Mouse (Mus musculus) hindbrain, embryonic 13.5 days (tissue): ENCODE measurements around the gene Nin. TPM values are rescaled to one million over a fixed set of nuclear protein-coding genes. Genes with fewer than 3 reads are reported as not detected.

Source experiments
- ATAC-seq: fragments of 200-750 bp; cut with Nextera tagmentation; 2 replicates; pipeline ENCODE4 v1.8.0; 2017; ENCODE audit warnings: moderate TSS enrichment; ENCODE audit not compliant: low FRiP score
- H3K27ac ChIP-seq: fragments of 300-500 bp; sonication (generic); 2 replicates; pipeline ENCODE4 v1.5.1; 2015; ENCODE audit warnings: inconsistent platforms, mild to moderate bottlenecking, moderate library complexity
- H3K27me3 ChIP-seq: fragments of 300-500 bp; sonication (generic); 2 replicates; pipeline ENCODE4 v1.6.1; 2015; ENCODE audit warnings: mild to moderate bottlenecking, inconsistent platforms
- H3K36me3 ChIP-seq: fragments of 300-500 bp; sonication (generic); 2 replicates; pipeline ENCODE4 v1.6.1; 2015; ENCODE audit warnings: mild to moderate bottlenecking, inconsistent platforms
- H3K4me1 ChIP-seq: fragments of 300-500 bp; sonication (generic); replicated peaks from 2 replicates; pipeline ENCODE4 v1.6.1; 2015; ENCODE audit warnings: inconsistent platforms
- H3K4me2 ChIP-seq: fragments of 300-500 bp; sonication (generic); 2 replicates; pipeline ENCODE4 v1.6.1; 2015; ENCODE audit warnings: inconsistent platforms, mild to moderate bottlenecking, moderate library complexity
- H3K4me3 ChIP-seq: fragments of 300-500 bp; sonication (generic); 2 replicates; pipeline ENCODE4 v1.5.1; 2015; ENCODE audit warnings: mild to moderate bottlenecking, inconsistent platforms
- H3K9ac ChIP-seq: fragments of 300-500 bp; sonication (generic); 2 replicates; pipeline ENCODE4 v1.6.1; 2015; ENCODE audit warnings: mild to moderate bottlenecking, inconsistent platforms
- H3K9me3 ChIP-seq: fragments of 300-500 bp; sonication (generic); 2 replicates; pipeline ENCODE4 v1.6.1; 2016; ENCODE audit warnings: inconsistent platforms
- WGBS: fragments of 180-500 bp; shearing (Covaris S2); methylation state at CpG from one replicate; pipeline ENCODE4 v1.1.7; 2015; 5-methylcytosine and 5-hydroxymethylcytosine counted together
- polyA plus RNA-seq: library from polyadenylated mRNA; unstranded; fragments of >200 nt; fragmentation: Nextera tagmentation; extraction: Ambion mirVana; gene quantifications from 2 replicates; pipeline ENCODE4 v1.2.1, GENCODE M21; 2015

Gene Nin
- polyA plus RNA-seq, 1 experiment from 2014 or later = 13.3 TPM

DNA sequence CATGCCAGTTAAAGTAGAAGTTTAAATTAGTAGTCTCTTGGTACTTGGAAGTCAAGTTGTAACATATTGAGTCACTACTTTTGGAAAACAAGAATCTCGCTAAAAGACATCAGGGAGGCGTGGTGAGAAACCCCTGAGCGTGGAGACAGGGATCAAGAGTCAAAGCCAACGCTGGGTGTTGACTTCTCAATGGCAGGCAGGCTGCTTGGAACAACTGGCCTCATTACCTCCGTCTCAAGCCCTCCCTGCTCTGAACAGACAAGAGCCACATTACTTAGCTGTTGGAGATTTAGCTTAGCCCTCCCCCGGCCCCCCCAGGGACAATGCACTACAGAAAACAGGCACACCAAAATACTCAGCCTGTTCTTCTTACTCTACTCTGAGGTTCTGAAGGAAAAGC is 72.5 kb downstream of the Nin start:
- Histone ChIP-seq H3K4me2 (no peak overlapping the region), H3K4me1 (no peaks in the 10 kb centered on the region), H3K4me3 (no peak overlapping the region), H3K36me3 (peaks cover 79% of the 10 kb centered on the region), H3K9ac (no peak overlapping the region), H3K9me3 (no peaks in the 10 kb centered on the region), H3K27ac (no peak overlapping the region), H3K27me3 (no peaks in the 10 kb centered on the region)
- ATAC-seq = no peak
- 81% methylated on average over 6 of the region's 6 CpGs for WGBS

DNA sequence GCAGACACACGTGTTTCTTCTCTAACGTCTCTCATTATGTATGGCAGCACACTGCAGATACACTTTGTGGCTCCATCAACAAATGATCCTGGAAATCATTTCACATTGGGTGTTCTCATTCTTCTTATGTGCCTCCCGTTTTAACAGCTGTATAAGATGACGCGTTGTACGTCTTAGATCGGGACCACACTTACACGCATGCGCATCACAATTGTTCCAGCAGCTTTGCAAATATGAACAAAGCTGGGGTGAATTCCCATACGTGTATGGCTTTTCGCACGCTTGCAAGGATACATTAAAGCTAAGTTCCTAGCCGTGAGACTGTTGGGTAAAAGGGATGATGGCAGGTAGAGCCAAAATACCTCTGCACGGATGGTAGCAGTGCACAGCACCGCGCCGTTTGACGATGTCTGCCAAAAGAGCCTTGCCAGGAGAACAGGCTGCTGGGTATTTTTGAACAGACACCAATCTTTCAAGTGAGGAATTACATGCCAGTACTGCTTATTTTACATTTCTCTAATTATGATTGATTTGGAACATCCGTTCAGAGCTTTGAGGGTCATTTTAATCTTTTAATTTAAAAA is 76.7 kb downstream of the Nin start:
- H3K27ac ChIP-seq = no peak overlapping the region
- no peaks in the 10 kb centered on the region for H3K4me1 ChIP-seq
- peaks cover 68% of the 10 kb centered on the region for H3K36me3 ChIP-seq
- no peak overlapping the region for H3K4me2 ChIP-seq
- no peaks in the 10 kb centered on the region for H3K27me3 ChIP-seq
- H3K4me3 ChIP-seq = no peak overlapping the region
- 92% methylated on average over 19 of the region's 19 CpGs for WGBS
- no peak for ATAC-seq
- H3K9me3 ChIP-seq = no peaks in the 10 kb centered on the region
- H3K9ac ChIP-seq = no peak overlapping the region

DNA sequence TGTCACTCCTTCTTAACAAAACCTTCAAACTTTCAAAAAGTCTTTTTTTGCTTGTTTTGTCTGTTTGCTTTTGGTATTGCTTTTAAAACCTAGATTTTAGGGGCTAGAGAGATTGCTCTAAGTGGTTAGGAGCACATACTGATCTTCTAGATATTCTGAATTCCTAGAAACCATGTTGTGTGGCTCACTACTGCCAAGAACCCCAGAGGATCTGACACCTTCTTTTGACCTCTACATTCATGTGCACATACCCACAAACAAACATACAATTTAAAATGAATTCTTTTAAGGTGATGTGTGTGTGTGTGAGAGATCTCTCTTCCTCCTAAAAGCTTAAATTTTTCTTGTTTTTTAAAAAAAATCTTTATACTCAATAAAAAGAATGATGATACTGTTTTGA is 87.3 kb downstream of the Nin start:
- no peak overlapping the region for H3K4me3 ChIP-seq
- H3K27ac ChIP-seq = no peak overlapping the region
- peaks cover 76% of the 10 kb centered on the region for H3K36me3 ChIP-seq
- H3K27me3 ChIP-seq = no peaks in the 10 kb centered on the region
- H3K9ac ChIP-seq = no peak overlapping the region
- no peak for ATAC-seq
- H3K4me1 ChIP-seq = no peaks in the 10 kb centered on the region
- H3K9me3 ChIP-seq = no peaks in the 10 kb centered on the region
- no peak overlapping the region for H3K4me2 ChIP-seq

DNA sequence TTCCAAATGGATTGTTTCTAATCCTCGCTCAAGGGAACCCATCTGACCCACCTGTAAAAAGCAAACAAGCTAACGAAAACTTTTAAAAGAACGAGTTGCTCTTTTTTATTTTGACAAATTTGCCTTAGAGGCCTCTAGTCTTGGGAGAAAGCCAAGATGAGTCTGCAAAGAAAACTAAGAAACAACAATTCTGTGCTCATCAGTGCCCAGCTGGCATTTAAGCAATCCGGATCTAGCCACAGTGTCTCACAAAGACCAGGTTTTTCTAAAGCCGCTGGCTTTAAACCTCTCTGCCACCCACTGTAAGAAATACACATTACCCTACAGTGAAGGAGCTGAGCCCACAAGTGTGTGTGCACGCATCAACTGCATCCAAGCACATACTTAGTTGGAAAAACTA is 88.1 kb downstream of the Nin start:
- Histone ChIP-seq H3K4me3 (no peak overlapping the region), H3K27me3 (no peaks in the 10 kb centered on the region), H3K4me2 (no peak overlapping the region), H3K4me1 (no peaks in the 10 kb centered on the region), H3K36me3 (peaks cover 77% of the 10 kb centered on the region), H3K9me3 (no peaks in the 10 kb centered on the region), H3K9ac (no peak overlapping the region), H3K27ac (no peak overlapping the region)
- 90% methylated on average over 6 of the region's 6 CpGs for WGBS
- ATAC-seq = no peak

DNA sequence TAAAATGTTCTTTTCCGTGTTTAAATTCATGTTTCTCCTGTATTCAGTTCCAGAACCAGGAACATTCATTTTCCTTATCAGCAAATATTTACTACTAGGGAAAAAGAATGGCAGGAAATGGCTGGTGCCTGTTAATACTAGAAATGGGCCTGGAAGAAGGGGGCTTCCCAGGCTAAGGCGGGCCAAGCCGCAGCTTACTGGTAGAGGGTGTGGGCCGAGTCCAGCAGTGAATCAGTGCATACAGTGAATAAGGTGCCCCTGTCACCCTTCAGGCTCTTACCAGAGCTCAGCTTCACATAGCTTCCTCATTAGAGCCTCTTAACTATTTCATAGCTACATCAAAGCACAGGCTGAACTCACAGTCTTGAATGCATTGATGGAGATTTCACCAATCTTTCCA is 89.9 kb downstream of the Nin start:
- ATAC-seq = no peak
- no peak overlapping the region for H3K27ac ChIP-seq
- H3K4me1 ChIP-seq = no peaks in the 10 kb centered on the region
- no peak overlapping the region for H3K4me3 ChIP-seq
- peaks cover 84% of the 10 kb centered on the region for H3K36me3 ChIP-seq
- WGBS = 92% methylated on average over 4 of the region's 4 CpGs
- H3K9me3 ChIP-seq = no peaks in the 10 kb centered on the region
- H3K9ac ChIP-seq = no peak overlapping the region
- H3K27me3 ChIP-seq = no peaks in the 10 kb centered on the region
- H3K4me2 ChIP-seq = no peak overlapping the region

DNA sequence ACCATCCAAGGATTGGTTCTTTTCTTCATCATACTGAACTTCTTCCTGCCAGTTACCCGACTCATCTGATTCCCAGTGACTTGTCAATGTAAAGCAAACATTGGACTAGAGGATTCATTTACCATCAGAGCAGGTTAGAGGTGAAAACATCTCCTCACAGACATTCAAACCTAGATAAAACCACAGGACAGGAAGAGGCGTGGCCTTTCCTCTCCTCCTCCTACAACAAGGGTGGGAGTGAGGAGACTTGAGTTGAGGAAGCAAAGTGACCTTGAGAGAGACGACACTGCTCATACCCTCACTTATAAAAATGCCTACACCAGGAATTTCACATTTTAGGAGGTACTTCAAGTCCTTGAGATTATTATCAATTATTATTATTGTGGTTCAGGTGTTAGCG is 95.4 kb downstream of the Nin start:
- Histone ChIP-seq H3K9me3 (no peaks in the 10 kb centered on the region), H3K9ac (no peak overlapping the region), H3K4me1 (no peaks in the 10 kb centered on the region), H3K4me3 (no peak overlapping the region), H3K36me3 (peaks cover 76% of the 10 kb centered on the region), H3K27me3 (no peaks in the 10 kb centered on the region), H3K27ac (no peak overlapping the region), H3K4me2 (no peak overlapping the region)
- WGBS = 82% methylated on average over 4 of the region's 4 CpGs
- ATAC-seq = no peak

DNA sequence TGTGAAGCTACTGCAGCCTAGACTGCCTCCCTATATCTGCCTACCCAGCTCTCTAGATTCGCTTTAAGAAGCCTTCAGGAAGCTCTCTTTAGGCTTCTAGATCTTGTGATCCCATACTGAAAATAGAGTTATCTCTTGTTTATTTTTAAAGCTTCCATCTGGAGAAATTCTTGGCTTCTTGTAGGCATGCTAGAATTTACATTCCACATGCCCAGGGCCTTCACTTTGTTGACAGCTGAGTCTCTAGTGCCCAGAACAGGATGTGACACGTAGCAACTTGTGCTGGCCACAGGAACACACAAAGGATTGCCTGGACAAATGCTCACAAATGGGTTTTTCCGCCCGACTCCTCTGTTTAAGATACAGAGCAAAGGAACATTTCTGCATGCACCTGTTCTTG is 97.6 kb downstream of the Nin start:
- WGBS = 79% methylated on average over 4 of the region's 4 CpGs

DNA sequence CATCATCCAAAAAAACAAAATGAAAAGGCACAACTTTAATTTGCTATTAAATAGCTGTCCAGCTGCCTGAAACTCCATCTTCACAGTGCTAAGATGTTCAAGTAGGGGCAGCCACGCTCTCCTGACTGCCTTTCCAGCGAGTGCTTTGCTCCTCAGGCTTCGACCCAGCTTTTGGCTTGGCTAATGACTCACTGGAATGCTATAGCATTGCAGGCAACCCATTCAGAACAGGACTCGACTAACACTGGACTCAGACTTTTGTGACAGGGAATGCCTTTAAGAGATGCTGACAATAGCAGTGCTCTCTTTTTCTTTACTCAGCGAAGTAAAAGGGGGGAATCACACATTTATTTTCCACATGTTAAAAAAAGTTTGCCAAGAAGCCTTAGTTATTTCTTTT is 101.8 kb downstream of the Nin start:
- no peaks in the 10 kb centered on the region for H3K4me1 ChIP-seq
- H3K36me3 ChIP-seq = peaks cover 42% of the 10 kb centered on the region
- 31% methylated on average over 5 of the region's 5 CpGs for WGBS
- no peaks in the 10 kb centered on the region for H3K27me3 ChIP-seq
- ATAC-seq = no peak
- peaks cover 4% of the 10 kb centered on the region; the same call in 1 of the 2 replicates for H3K9me3 ChIP-seq
- no peak overlapping the region for H3K9ac ChIP-seq
- H3K4me2 ChIP-seq = no peak overlapping the region
- no peak overlapping the region for H3K4me3 ChIP-seq
- no peak overlapping the region for H3K27ac ChIP-seq

More for the DNA sequence above, 97.6 kb downstream of the Nin start:
- H3K27ac ChIP-seq = no peak overlapping the region
- ATAC-seq = no peak
- H3K4me1 ChIP-seq = no peaks in the 10 kb centered on the region
- no peak overlapping the region for H3K9ac ChIP-seq
- H3K4me2 ChIP-seq = no peak overlapping the region
- H3K9me3 ChIP-seq = peaks cover 2% of the 10 kb centered on the region; the same call in 1 of the 2 replicates
- H3K27me3 ChIP-seq = no peaks in the 10 kb centered on the region
- peaks cover 66% of the 10 kb centered on the region for H3K36me3 ChIP-seq
- no peak overlapping the region for H3K4me3 ChIP-seq

DNA sequence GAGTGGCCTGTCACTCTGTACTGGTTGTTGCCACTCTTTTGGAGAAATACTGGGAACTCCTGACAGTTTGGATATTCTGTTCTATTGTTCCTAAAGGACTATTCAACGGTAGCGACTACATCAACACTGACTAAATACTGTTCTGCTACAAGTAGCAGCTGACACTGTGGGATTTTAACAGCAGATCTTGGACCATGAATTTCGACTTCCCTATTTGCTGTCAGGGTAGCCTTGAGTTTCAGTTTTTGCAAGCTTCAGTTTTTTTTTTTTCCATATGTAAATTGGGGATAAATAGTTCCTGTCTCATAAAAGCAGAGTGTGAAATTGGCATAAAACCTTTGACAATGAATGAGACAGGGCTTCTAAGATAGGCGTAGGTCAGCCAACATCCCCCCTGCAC is 103.2 kb downstream of the Nin start:
- H3K9me3 ChIP-seq = peaks cover 4% of the 10 kb centered on the region; the same call in 1 of the 2 replicates
- peaks cover 30% of the 10 kb centered on the region for H3K36me3 ChIP-seq
- 87% methylated on average over 4 of the region's 4 CpGs for WGBS
- no peak overlapping the region for H3K4me3 ChIP-seq
- H3K4me1 ChIP-seq = no peaks in the 10 kb centered on the region
- H3K27me3 ChIP-seq = no peaks in the 10 kb centered on the region
- H3K27ac ChIP-seq = no peak overlapping the region
- H3K9ac ChIP-seq = no peak overlapping the region
- no peak for ATAC-seq
- H3K4me2 ChIP-seq = no peak overlapping the region

DNA sequence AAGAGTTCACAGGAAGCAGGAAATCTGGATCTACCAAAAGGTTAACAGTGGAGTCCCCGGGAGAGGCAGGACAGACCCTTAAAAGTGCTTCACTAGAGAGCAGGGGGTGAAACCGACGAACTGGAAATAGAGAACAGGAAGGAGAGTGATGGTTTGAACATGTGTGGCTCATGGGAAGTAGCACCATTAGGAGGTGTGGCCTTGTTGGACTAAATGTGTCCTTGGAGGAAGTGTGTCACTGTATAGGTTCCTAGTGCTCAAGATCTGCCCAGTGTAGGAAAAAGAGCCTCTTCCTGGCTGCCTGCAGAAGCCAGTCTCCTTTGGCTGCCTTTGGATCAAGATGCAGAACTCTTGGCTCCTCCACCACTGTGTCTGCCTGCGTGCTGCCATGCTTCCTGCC is 108.4 kb downstream of the Nin start:
- no peaks in the 10 kb centered on the region for H3K9me3 ChIP-seq
- H3K4me3 ChIP-seq = no peak overlapping the region
- H3K9ac ChIP-seq = no peak overlapping the region
- H3K36me3 ChIP-seq = peaks cover under 1% of the 10 kb centered on the region; the same call in 1 of the 2 replicates
- H3K27ac ChIP-seq = no peak overlapping the region
- H3K4me2 ChIP-seq = no peak overlapping the region
- 89% methylated on average over 4 of the region's 4 CpGs for WGBS
- H3K27me3 ChIP-seq = no peaks in the 10 kb centered on the region
- H3K4me1 ChIP-seq = no peaks in the 10 kb centered on the region
- no peak for ATAC-seq

DNA sequence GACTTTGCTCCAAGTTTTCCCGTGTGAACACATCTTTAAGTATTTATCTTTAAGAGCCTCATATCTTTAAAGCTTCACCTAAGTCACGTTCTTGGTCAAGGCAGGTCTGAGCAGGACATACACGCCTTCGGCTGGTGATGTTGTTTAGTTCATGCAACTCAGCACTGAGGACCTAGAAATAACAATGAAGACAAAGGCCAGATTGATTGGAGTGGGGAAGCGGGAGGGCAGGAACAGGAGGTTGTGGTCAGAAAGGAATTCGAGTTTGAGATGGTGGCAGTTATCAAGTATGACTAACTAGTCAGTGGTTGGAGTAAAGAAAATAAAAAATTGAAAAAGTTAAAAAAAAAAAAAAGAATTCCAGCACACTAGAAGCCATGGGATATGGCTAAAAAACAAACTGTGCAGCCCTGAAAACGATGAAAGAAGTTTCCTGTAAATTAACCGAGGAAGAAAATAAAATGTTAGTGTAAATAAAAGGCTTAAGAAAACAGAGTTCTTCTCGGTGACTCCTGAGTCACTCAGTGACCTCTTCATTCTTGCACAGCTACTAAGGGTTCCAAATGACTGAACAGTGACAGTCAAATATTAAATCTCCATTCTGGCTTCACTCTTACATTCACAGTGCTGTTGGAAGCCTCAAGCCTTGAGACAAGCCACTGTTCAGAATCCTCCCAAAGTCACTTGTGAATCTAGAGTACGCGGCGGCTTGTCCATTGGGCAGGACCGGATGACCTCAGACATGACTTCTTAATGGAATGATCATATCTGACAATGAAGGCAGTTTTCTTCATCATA is 115.1 kb downstream of the Nin start:
- 84% methylated on average over 13 of the region's 13 CpGs for WGBS
- Histone ChIP-seq H3K27me3 (no peaks in the 10 kb centered on the region), H3K9me3 (no peaks in the 10 kb centered on the region), H3K36me3 (no peaks in the 10 kb centered on the region), H3K9ac (no peak overlapping the region), H3K27ac (no peak overlapping the region), H3K4me1 (no peaks in the 10 kb centered on the region), H3K4me2 (no peak overlapping the region), H3K4me3 (no peak overlapping the region)
- ATAC-seq = no peak

DNA sequence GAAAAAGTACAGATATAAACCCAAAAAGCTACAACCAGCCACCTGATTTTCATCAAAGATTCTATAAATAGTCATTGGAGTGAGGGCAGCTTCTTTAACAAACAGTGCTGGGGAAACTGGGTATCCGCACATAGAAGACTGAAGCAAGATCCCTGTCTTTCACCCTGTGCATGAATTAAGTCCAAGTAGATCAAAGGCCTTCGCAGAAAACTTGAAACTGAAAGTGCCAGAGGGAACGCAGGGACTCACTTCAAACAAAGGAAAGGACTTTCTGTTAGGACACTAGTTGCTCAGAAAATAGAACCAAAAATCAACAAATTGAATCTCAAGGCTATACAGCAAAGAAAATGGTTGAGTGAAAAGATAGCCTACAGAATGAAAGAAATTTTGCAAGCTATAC is 118.1 kb downstream of the Nin start:
- Histone ChIP-seq H3K27me3 (no peaks in the 10 kb centered on the region), H3K9me3 (no peaks in the 10 kb centered on the region), H3K9ac (no peak overlapping the region), H3K27ac (no peak overlapping the region), H3K36me3 (no peaks in the 10 kb centered on the region), H3K4me2 (no peak overlapping the region), H3K4me3 (no peak overlapping the region), H3K4me1 (no peaks in the 10 kb centered on the region)
- no peak for ATAC-seq
- WGBS = 76% methylated on average over 3 of the region's 3 CpGs
